Mouse (Mus musculus) ES-E14 (cell line): ENCODE measurements around the gene Stag2. TPM values are rescaled to one million over a fixed set of nuclear protein-coding genes. Genes with fewer than 3 reads are reported as not detected.

Source experiments
- DNase-seq: peaks from one replicate; pipeline ENCODE4 v3.0.0-alpha.2; 2013; ENCODE audit warnings: low read depth, low spot score
- H3K27ac ChIP-seq: 2 replicates; pipeline ENCODE4 v1.5.1; 2012; ENCODE audit warnings: low read depth, mild to moderate bottlenecking, low read length, moderate library complexity, mixed read lengths; ENCODE audit not compliant: poor library complexity, insufficient read depth, severe bottlenecking
- H3K36me3 ChIP-seq: 2 replicates; pipeline ENCODE4 v1.6.1; 2012; ENCODE audit warnings: mild to moderate bottlenecking, low read length, moderate library complexity, mixed read lengths; ENCODE audit not compliant: control insufficient read depth, poor library complexity, insufficient read depth, severe bottlenecking
- H3K4me1 ChIP-seq, 2 experiments: fragments of 150-350 bp in 1 of 2; sonication (generic) in 1 of 2; 2 replicates each; pipeline ENCODE4 v1.6.1; 2012; ENCODE audit warnings: low read length in 2 of 2, mild to moderate bottlenecking in 1 of 2, mixed read lengths in 1 of 2; ENCODE audit not compliant: control insufficient read depth in 2 of 2, insufficient read depth in 2 of 2, poor library complexity in 1 of 2
- H3K4me3 ChIP-seq, 2 experiments: fragments of 150-350 bp in 1 of 2; sonication (generic) in 1 of 2; 2 replicates each; pipeline ENCODE4 v1.5.1; 2012; ENCODE audit warnings: low read length in 2 of 2, low read depth in 1 of 2, mild to moderate bottlenecking in 1 of 2, mixed read lengths in 1 of 2; ENCODE audit not compliant: insufficient read depth in 1 of 2, poor library complexity in 1 of 2, severe bottlenecking in 1 of 2
- H3K9ac ChIP-seq: 2 replicates; pipeline ENCODE4 v1.6.1; 2012; ENCODE audit warnings: low read depth, mild to moderate bottlenecking, low read length, mixed read lengths; ENCODE audit not compliant: poor library complexity, insufficient read depth, severe bottlenecking
- H3K9me3 ChIP-seq: fragments of 150-350 bp; sonication (generic); 2 replicates; pipeline ENCODE4 v1.6.1; 2012; ENCODE audit warnings: low read depth, mild to moderate bottlenecking, low read length; ENCODE audit not compliant: control insufficient read depth, insufficient read depth
- CHD2 ChIP-seq: IDR thresholded peaks from 2 replicates; pipeline ENCODE4 v1.6.1; 2014; ENCODE audit warnings: mild to moderate bottlenecking, low read depth, low read length, inconsistent platforms
- HCFC1 ChIP-seq: IDR thresholded peaks from 2 replicates; pipeline ENCODE4 v1.6.1; 2012; ENCODE audit warnings: low read length, inconsistent platforms, borderline replicate concordance; ENCODE audit not compliant: insufficient read depth
- MAFK ChIP-seq: IDR thresholded peaks from 2 replicates; pipeline ENCODE4 v1.6.1; 2014; ENCODE audit warnings: mild to moderate bottlenecking, low read depth, low read length, inconsistent platforms; ENCODE audit not compliant: insufficient read depth
- ZC3H11A ChIP-seq: IDR thresholded peaks from 2 replicates; pipeline ENCODE4 v1.6.1; 2012; ENCODE audit warnings: low read depth, mild to moderate bottlenecking, inconsistent platforms, low read length, borderline replicate concordance
- ZNF384 ChIP-seq: IDR thresholded peaks from 2 replicates; pipeline ENCODE4 v1.6.1; 2012; ENCODE audit warnings: low read depth, low read length, inconsistent platforms
- in situ Hi-C, 2 experiments: fragments of 600-800 bp; cut with MboI; formaldehyde crosslinking; loops; one replicate each; pipeline ENCODE4 v1.15.1; 2025; ENCODE audit warnings: low sequenced_read_pairs in 2 of 2, inconsistent platforms in 1 of 2; ENCODE audit not compliant: unreplicated experiment in 2 of 2
- total RNA-seq: library from RNA; depleted of rRNA; stranded (reverse); fragments of 300-350 nt; gene quantifications from 2 replicates; pipeline ENCODE4 v1.2.3, GENCODE M21; 2012

The Stag2 gene
- total RNA-seq, 1 experiment, result 35.8 TPM

DNA sequence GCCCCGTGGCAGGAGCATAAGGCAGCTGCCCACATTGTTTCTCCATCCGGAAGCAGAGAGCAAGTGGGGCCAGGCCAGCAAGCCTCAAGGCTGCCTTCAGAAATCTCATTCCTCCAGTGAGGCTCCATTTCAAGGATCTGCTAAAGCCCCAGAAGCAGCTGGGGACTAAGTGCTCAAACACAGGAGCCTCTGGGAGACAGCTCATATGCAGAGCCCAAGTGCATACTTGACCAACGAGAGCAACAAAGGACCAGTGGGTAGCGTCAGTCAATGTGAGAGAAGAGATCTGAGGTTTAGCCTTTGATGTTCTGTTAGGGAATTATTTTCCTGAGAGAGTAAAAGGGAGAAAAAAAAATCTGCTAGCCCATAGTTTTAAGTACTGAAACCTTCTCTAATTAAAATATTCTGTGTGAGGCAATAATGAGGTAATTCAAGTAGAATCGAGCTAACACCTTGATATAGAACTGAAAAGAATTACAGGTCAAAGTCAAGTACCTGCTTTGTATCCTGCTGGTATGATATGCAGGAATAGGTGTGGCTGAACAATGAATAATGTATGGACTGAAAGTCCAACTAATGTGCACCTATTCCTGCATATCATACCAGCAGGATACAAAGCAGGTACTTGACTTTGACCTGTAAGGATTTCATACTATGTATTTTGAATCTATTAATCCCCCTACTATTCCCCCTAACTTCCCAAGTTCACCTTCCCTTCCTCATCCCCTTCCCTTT, 24.0 kb upstream of the Stag2 start:
- Histone ChIP-seq H3K9ac (no peak overlapping the region), H3K4me3 (no peak overlapping the region), H3K4me1 (no peaks in the 10 kb centered on the region), H3K27ac (no peak overlapping the region), H3K36me3 (no peaks in the 10 kb centered on the region), H3K9me3 (no peaks in the 10 kb centered on the region)
- TF ChIP-seq CHD2, result no peak
- no peak for TF ChIP-seq MAFK
- TF ChIP-seq ZC3H11A, result no peak
- no peak for TF ChIP-seq HCFC1
- no peak for TF ChIP-seq ZNF384
- in situ Hi-C loops, result no loop called here
- DNase-seq, result no peak

DNA sequence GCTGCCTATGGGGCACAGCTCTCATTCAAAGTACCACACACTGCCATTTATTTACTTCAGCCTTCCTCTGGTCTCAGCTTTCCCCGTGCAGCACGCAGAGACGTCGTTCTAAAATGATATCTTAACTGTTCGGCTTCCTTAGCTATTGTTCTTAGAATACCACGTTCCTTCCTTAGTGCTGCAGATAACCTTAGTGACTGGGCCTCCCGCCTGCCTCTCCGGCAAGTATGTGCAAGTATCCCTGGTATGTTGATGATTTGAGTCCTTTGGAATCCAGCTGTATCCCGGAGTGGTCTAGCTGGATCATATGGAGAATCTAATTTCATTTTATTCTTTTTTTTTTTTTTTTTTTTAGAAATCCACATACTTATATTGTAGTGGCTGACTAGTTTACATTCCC, 9.2 kb upstream of the Stag2 start:
- Histone ChIP-seq H3K9ac (no peak overlapping the region), H3K36me3 (no peaks in the 10 kb centered on the region), H3K4me3 (no peak overlapping the region), H3K4me1 (peaks cover 0 to 2% of the 10 kb centered on the region in 2 experiments; a peak in 1 of 4 replicates), H3K9me3 (no peaks in the 10 kb centered on the region), H3K27ac (no peak overlapping the region)
- TF ChIP-seq HCFC1 (no peak), ZNF384 (no peak), MAFK (no peak), ZC3H11A (no peak), CHD2 (no peak)
- in situ Hi-C loops, result no loop called here
- no peak for DNase-seq

DNA sequence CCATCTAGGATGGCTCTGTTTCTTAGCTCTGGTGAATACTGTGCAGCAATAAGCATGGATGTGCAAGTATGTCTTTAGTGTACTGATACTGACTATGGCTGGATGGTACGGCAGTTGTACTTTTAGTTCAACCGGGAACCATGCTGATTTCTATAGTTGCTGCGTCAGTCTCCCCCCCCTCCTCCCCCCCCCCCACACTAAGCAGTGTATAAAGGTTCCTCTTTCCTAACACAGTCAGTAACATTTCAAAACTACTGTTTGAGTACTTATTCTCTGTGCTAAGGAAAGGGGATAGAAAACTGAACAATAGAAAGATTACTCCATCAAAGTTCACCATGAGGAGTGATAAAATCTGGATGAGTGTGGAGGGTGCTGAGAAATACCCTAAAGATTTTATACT, 6.5 kb upstream of the Stag2 start:
- TF ChIP-seq ZC3H11A (no peak), CHD2 (no peak), MAFK (no peak), ZNF384 (no peak), HCFC1 (no peak)
- no peak overlapping the region for H3K4me3 ChIP-seq
- H3K36me3 ChIP-seq, result no peaks in the 10 kb centered on the region
- H3K4me1 ChIP-seq, result peaks cover 0 to 2% of the 10 kb centered on the region in 2 experiments; a peak in 1 of 4 replicates
- H3K27ac ChIP-seq, result no peak overlapping the region
- DNase-seq, result no peak
- in situ Hi-C loops, result no loop called here
- no peak overlapping the region for H3K9ac ChIP-seq
- H3K9me3 ChIP-seq, result no peaks in the 10 kb centered on the region

GRCm38 (mm10) chrX:42143991-42144390, 5.1 kb upstream of the Stag2 start:
- H3K4me1 ChIP-seq, result peaks cover 0 to 2% of the 10 kb centered on the region in 2 experiments; a peak in 1 of 4 replicates
- H3K9me3 ChIP-seq, result no peaks in the 10 kb centered on the region
- no peaks in the 10 kb centered on the region for H3K36me3 ChIP-seq
- TF ChIP-seq MAFK (no peak), HCFC1 (no peak), ZC3H11A (no peak), ZNF384 (no peak), CHD2 (no peak)
- no peak overlapping the region for H3K9ac ChIP-seq
- H3K27ac ChIP-seq, result no peak overlapping the region
- no peak for DNase-seq
- H3K4me3 ChIP-seq, result no peak overlapping the region
- in situ Hi-C loops, result no loop called here
